Mouse (Mus musculus) spleen, adult 12 weeks (tissue): ENCODE measurements around the gene Kndc1.

Experiments used
- DNase-seq: peaks from one replicate; pipeline ENCODE4 v3.0.0; 2022; ENCODE audit warnings: low spot score

Kndc1 gene

DNA sequence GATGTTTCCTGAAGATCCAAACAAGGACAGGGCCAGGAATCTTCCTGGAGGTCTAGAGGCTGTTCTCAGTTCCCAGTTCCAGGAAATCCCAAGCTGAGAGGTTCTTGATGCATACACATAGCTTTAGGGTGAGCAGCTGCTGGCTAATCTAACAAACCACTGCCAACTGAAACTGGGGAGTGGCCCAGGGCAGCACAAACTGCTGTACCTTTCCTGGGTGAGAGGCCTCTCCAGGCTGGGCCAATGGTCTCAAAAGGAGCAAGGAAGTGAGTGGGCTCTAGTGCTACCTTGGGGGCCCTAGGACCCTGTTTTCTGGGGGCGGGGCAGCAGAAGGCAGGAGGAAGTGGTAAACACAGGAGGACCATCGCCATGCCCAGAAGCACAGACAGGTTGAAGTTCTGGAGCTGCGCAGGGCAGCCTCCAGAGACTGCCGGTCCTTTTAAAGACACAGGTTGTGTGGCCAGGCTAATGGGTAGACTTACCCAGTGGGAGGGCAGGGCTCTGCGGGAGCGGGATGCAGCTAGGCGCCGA lies 96.4 kb downstream of the Kndc1 start:
- DNase-seq, result no peak
